Mouse (Mus musculus): ENCODE measurements around the gene Tmod2.
A peak's percentile ranks its signal among the peaks of the same experiment; 100 is the strongest.

DNA sequence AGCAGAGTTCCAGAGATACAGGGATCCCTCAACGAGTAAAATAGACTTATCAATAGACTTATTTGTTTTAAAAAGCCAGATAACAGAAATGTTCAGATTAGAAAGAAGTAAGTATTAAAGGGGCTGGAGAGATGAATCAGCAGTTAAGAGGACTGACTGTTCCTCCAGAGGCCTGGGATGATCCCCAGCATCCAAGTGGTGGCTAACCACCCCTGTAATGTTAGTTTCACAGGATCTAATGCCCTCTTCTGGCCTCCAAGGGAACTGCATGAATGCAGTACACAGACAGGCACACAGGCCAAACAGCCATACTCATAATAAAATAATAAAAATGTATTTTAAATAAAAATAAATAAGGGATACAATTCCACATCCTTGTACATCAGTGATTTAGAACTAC lies 21.8 kb upstream of the Tmod2 start:
- TF ChIP-seq HCFC1 (IDR thresholded peaks at IDR 0.05; ENCODE audit: low read depth, low read length), result no peak
- TF ChIP-seq CTCF (IDR thresholded peaks at IDR 0.05 in 2 of 3, conservative IDR thresholded peaks at IDR 0.05 in 1 of 3; ENCODE audit: control insufficient read depth in 1 of 3, insufficient read depth in 1 of 3, low read depth in 2 of 3, low read length in 3 of 3, poor library complexity in 1 of 3, severe bottlenecking in 1 of 3), result peak in 1 of 3 experiments; percentile 16; a peak in 1 of 6 replicates
- TF ChIP-seq ZC3H11A (IDR thresholded peaks at IDR 0.05; ENCODE audit: low read depth, low read length), result no peak
- no peak for TF ChIP-seq MEF2A (IDR thresholded peaks at IDR 0.05; ENCODE audit: extremely low read depth, insufficient replicate concordance, low read depth, low read length, poor library complexity, severe bottlenecking)
- no peak for TF ChIP-seq UBTF (IDR thresholded peaks at IDR 0.05; ENCODE audit: borderline replicate concordance, insufficient read depth, low read depth, low read length)

Measured in MEL (cell line).